12 mouse cellular contexts compared by ENCODE assay signal in the genomic region with DNA sequence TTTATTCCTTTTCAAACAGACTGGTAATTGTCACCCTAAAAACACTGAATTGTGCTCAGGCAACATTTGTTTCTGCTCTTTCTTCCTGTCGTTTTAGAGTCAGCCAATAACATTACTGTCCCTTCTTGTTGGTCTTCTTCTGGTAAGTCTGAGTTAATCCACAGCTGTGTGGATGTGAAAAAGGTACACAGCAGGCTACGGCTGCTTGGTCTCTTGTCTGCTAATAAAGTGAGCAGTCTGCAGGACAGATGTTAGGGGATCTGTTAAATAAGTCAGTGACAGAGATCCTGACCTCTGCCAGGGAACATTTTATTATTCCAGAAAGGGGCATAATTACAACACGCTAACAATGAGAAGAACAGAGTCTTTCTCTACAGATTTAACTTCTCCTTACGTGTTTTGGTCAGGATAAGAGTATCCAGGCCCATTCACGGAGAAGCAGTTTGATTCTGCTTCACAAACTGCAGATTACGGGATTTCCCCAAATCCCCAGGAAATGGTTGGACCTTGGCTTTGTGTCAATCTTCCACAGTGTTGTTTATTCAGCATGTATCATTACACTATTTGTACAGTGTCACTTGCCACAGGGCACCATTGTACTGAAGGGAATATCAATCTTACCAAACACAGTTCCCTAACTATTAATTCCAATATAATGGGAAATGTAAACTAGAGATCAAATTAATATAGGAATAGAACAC.
DNase-seq lines count a peak whose midpoint lies in the region; ATAC-seq and TF ChIP-seq lines count a peak whose summit lies in the region.
"Had no signal": no experiment of that assay in that cellular context is flagged by ENCODE, and none has a peak within 500 bp of the region (broad histone marks: within the 10 kb centered on the region; RNA-seq: fewer than 3 reads in every experiment).

No protein-coding gene starts in this region.

- no peaks in the 10 kb centered on the region for H3K36me3 ChIP-seq in hindbrain, embryonic 10.5 days
- H3K36me3 ChIP-seq in hindbrain, embryonic 16.5 days (ENCODE audit: control insufficient read depth, insufficient read depth, low read length), result no peaks in the 10 kb centered on the region
- H3K36me3 ChIP-seq: embryonic facial prominence, embryonic 15.5 days had no signal

- H3K27ac ChIP-seq in hindbrain, embryonic 10.5 days, result peak overlapping the region; percentile 79
- no peak overlapping the region for H3K27ac ChIP-seq in hindbrain, embryonic 16.5 days (ENCODE audit: low read depth, low read length)
- H3K27ac ChIP-seq: embryonic facial prominence, embryonic 15.5 days had no signal

- no peak for TF ChIP-seq POLR2A in brain, embryonic 14.5 days (IDR thresholded peaks at IDR 0.05; ENCODE audit: borderline replicate concordance, extremely low read depth, insufficient read depth, insufficient read length, poor library complexity, severe bottlenecking)

- H3K9me3 ChIP-seq in hindbrain, embryonic 10.5 days, result no peaks in the 10 kb centered on the region
- H3K9me3 ChIP-seq in hindbrain, embryonic 16.5 days (ENCODE audit: control insufficient read depth, low read length), result no peaks in the 10 kb centered on the region
- H3K9me3 ChIP-seq: embryonic facial prominence, embryonic 15.5 days had no signal

- H3K4me1 ChIP-seq in hindbrain, embryonic 10.5 days (replicated peaks), result peaks cover 49% of the 10 kb centered on the region
- H3K4me1 ChIP-seq in hindbrain, embryonic 16.5 days (ENCODE audit: control insufficient read depth, insufficient read depth, low read depth, low read length), result peaks cover 15% of the 10 kb centered on the region

- H3K4me2 ChIP-seq in hindbrain, embryonic 16.5 days (ENCODE audit: low read length), result no peak overlapping the region
- H3K4me2 ChIP-seq: embryonic facial prominence, embryonic 15.5 days had no signal

- TF ChIP-seq CTCF in brain, embryonic 14.5 days (IDR thresholded peaks at IDR 0.05; ENCODE audit: borderline replicate concordance, extremely low read depth, insufficient read depth, insufficient read length), result no peak

- H3K4me3 ChIP-seq in hindbrain, embryonic 10.5 days, result no peak overlapping the region
- H3K4me3 ChIP-seq in hindbrain, embryonic 16.5 days (ENCODE audit: low read length), result no peak overlapping the region
- H3K4me3 ChIP-seq: embryonic facial prominence, embryonic 15.5 days had no signal

- DNase-seq in hindbrain, embryonic 10.5 days (ENCODE audit: low spot score), result no peak
- DNase-seq in 3T3-L1 (ENCODE audit: low read depth, low spot score), result peak; percentile 4
- DNase-seq in brain, embryonic 14.5 days (ENCODE audit: low read depth), result peak; percentile 45
- DNase-seq in large intestine, adult 2 months (ENCODE audit: low read depth, low spot score), result peak; percentile 18
- no peak for DNase-seq in spleen, postnatal 14 days (ENCODE audit: low spot score in 2 of 2)
- no peak for DNase-seq in ovary, postnatal 14 days (ENCODE audit: low spot score)
- no peak for DNase-seq in kidney, adult 9 months
- DNase-seq: cerebellum, adult 2 months; kidney, postnatal 10 days; right cerebral cortex, postnatal 14 days had no signal

- H3K27me3 ChIP-seq in hindbrain, embryonic 10.5 days (ENCODE audit: insufficient read depth, poor library complexity, severe bottlenecking), result peaks cover 5% of the 10 kb centered on the region; the same call in 1 of the 2 replicates
- no peaks in the 10 kb centered on the region for H3K27me3 ChIP-seq in hindbrain, embryonic 16.5 days (replicated peaks; ENCODE audit: control insufficient read depth, insufficient read depth, low read length)

- WGBS in hindbrain, embryonic 10.5 days, result 26% methylated on average over 6 of the region's 6 CpGs
- WGBS in hindbrain, embryonic 16.5 days, result 26% methylated on average over 6 of the region's 6 CpGs
- 13% methylated on average over 6 of the region's 6 CpGs for WGBS in large intestine, adult 2 months

- H3K9ac ChIP-seq in hindbrain, embryonic 16.5 days (ENCODE audit: low read depth, low read length), result no peak overlapping the region
- H3K9ac ChIP-seq: embryonic facial prominence, embryonic 15.5 days had no signal

- no peak for ATAC-seq in hindbrain, embryonic 16.5 days

Comparison
In these comparisons a context has a peak if more than half of its experiments do, and no peak if none do; other contexts are left out.
1. DNase-seq: peak in 3T3-L1 (single experiment), brain, embryonic 14.5 days (single experiment) and large intestine, adult 2 months (single experiment); none in hindbrain, embryonic 10.5 days (single experiment), spleen, postnatal 14 days (0 of 2), ovary, postnatal 14 days (single experiment) and kidney, adult 9 months (single experiment).